Mouse (Mus musculus) cortical plate, adult 2 months (tissue): ENCODE measurements around the gene Tcf12.

Source experiments
- CTCF ChIP-seq: fragments of 200-500 bp; IDR thresholded peaks from 2 replicates; pipeline ENCODE4 v1.5.1; 2011; ENCODE audit warnings: mild to moderate bottlenecking, control low read depth, low read length; ENCODE audit not compliant: insufficient read depth; ENCODE audit errors: extremely low read depth
- POLR2A ChIP-seq: fragments of 200-500 bp; IDR thresholded peaks from 2 replicates; pipeline ENCODE4 v1.6.1; 2011; ENCODE audit warnings: mild to moderate bottlenecking, low read length, control low read depth; ENCODE audit not compliant: insufficient read depth; ENCODE audit errors: extremely low read depth

DNA sequence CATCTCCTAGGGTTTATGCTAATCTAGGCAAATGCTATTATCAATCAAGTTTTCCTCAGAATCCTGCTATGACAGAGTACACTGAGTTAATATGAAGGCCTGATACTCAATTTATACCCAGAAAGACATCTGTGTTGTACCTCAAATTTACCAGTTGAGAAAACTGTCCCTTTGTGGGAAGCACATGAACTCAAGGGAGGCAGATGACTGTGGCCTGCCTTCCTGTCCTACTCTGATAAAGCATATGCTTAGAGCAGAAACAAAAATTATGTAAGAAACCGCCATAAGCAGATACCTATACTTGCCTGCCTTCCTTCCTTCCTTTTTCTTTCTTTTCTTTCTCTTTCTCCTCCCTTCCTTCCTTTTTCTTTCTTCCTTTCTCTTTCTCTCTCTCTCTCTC, 261.4 kb downstream of the Tcf12 start:
- no peak for TF ChIP-seq CTCF
- TF ChIP-seq POLR2A: no peak
